Mouse (Mus musculus) intestine, postnatal 0 days (tissue): ENCODE results near the gene Greb1. TPM values are rescaled to one million over a fixed set of nuclear protein-coding genes. Genes with fewer than 3 reads are reported as not detected.

Experiments used
- ATAC-seq: fragments of 200-750 bp; cut with Nextera tagmentation; 2 replicates; pipeline ENCODE4 v1.8.0; 2017; ENCODE audit warnings: mild to moderate bottlenecking, moderate TSS enrichment, moderate library complexity
- H3K27ac ChIP-seq: fragments of 300-500 bp; sonication (generic); 2 replicates; pipeline ENCODE4 v1.5.1; 2014; ENCODE audit warnings: mild to moderate bottlenecking, low read depth, low read length, moderate library complexity
- H3K27me3 ChIP-seq: fragments of 300-500 bp; sonication (generic); replicated peaks from 2 replicates; pipeline ENCODE4 v1.6.1; 2014; ENCODE audit warnings: low read length, mixed read lengths; ENCODE audit not compliant: control insufficient read depth, insufficient read depth
- H3K36me3 ChIP-seq: fragments of 300-500 bp; sonication (generic); 2 replicates; pipeline ENCODE4 v1.6.1; 2014; ENCODE audit warnings: mild to moderate bottlenecking, moderate library complexity; ENCODE audit not compliant: control insufficient read depth, insufficient read depth
- H3K4me1 ChIP-seq: fragments of 300-500 bp; sonication (generic); replicated peaks from 2 replicates; pipeline ENCODE4 v1.6.1; 2014; ENCODE audit warnings: antibody characterized with exemption, low read length, mixed read lengths; ENCODE audit not compliant: control insufficient read depth, insufficient read depth
- H3K4me2 ChIP-seq: fragments of 300-500 bp; sonication (generic); replicated peaks from 2 replicates; pipeline ENCODE4 v1.6.1; 2014; ENCODE audit warnings: low read depth, mild to moderate bottlenecking, moderate library complexity
- H3K4me3 ChIP-seq: fragments of 300-500 bp; sonication (generic); 2 replicates; pipeline ENCODE4 v1.5.1; 2014; ENCODE audit warnings: low read depth, low read length
- H3K9ac ChIP-seq: fragments of 300-500 bp; sonication (generic); 2 replicates; pipeline ENCODE4 v1.6.1; 2014; ENCODE audit warnings: mild to moderate bottlenecking, low read depth, low read length
- H3K9me3 ChIP-seq: fragments of 300-500 bp; sonication (generic); 2 replicates; pipeline ENCODE4 v1.6.1; 2016; ENCODE audit warnings: mixed run types; ENCODE audit not compliant: control insufficient read depth
- CTCF ChIP-seq: sonication (generic); IDR thresholded peaks from 2 replicates; pipeline ENCODE4 v1.5.1; 2016; ENCODE audit warnings: low read depth, mild to moderate bottlenecking, control low read depth, antibody characterized with exemption, moderate library complexity
- whole genome bisulfite sequencing: fragments of 180-500 bp; shearing (Covaris S2); extraction: QIAGEN DNeasy Blood & Tissue Kit; methylation state at CpG from one replicate; pipeline ENCODE4 v1.1.7; 2014; 5-methylcytosine and 5-hydroxymethylcytosine counted together
- polyA plus RNA-seq: library from polyadenylated mRNA; unstranded; fragments of >200 nt; fragmentation: Nextera tagmentation; extraction: Ambion mirVana; gene quantifications from 2 replicates; pipeline ENCODE4 v1.2.1, GENCODE M21; 2015

Gene Greb1
- polyA plus RNA-seq, 1 experiment from 2014 or later: 3.4 TPM

GRCm38 (mm10) chr12:16810525-16811431 lies 10.1 kb upstream of the Greb1 start, which contains the start of gene E2f6:
Gene E2f6 (plus strand): TSS chr12:16810963.
- ATAC-seq: peak; percentile 71
- 7% methylated on average over 79 of the region's 81 CpGs for WGBS
- H3K27me3 ChIP-seq: peaks cover 12% of the 10 kb centered on the region; the same call in 1 of the 2 replicates
- peak within 1 kb of the TSS; percentile 75 for H3K4me3 ChIP-seq
- no peak within 1 kb of the TSS for H3K27ac ChIP-seq
- H3K9me3 ChIP-seq: no peaks in the 10 kb centered on the region
- H3K4me1 ChIP-seq: no peaks in the 10 kb centered on the region
- no peaks in the 10 kb centered on the region for H3K36me3 ChIP-seq
- peak; percentile 15 for TF ChIP-seq CTCF
- peak within 1 kb of the TSS; percentile 95 for H3K4me2 ChIP-seq
- peak within 1 kb of the TSS; percentile 76 for H3K9ac ChIP-seq

GRCm38 (mm10) chr12:16808045-16808444 lies 7.4 kb upstream of the Greb1 start:
- H3K4me1 ChIP-seq: no peaks in the 10 kb centered on the region
- TF ChIP-seq CTCF: peak; percentile 78
- H3K4me3 ChIP-seq: no peak overlapping the region
- no peaks in the 10 kb centered on the region for H3K9me3 ChIP-seq
- H3K4me2 ChIP-seq: no peak overlapping the region
- no peak overlapping the region for H3K27ac ChIP-seq
- no peak overlapping the region for H3K9ac ChIP-seq
- ATAC-seq: no peak
- peaks cover 12% of the 10 kb centered on the region; the same call in 1 of the 2 replicates for H3K27me3 ChIP-seq
- no peaks in the 10 kb centered on the region for H3K36me3 ChIP-seq
- 39% methylated on average over 3 of the region's 3 CpGs for WGBS

- no peaks in the 10 kb centered on the region for H3K4me1 ChIP-seq
- WGBS: 3% methylated on average over 5 of the region's 5 CpGs
- peak; percentile 97 for TF ChIP-seq CTCF
- H3K4me2 ChIP-seq: no peak overlapping the region
- H3K36me3 ChIP-seq: no peaks in the 10 kb centered on the region
- H3K4me3 ChIP-seq: no peak overlapping the region
- peaks cover 12% of the 10 kb centered on the region; the same call in 1 of the 2 replicates for H3K27me3 ChIP-seq
- H3K9me3 ChIP-seq: no peaks in the 10 kb centered on the region
- H3K27ac ChIP-seq: no peak overlapping the region
- no peak overlapping the region for H3K9ac ChIP-seq
- ATAC-seq: 0 out of 2 replicates have a peak, but pooled peaks have one; percentile 42
These were observed 4.8 kb upstream of the Greb1 start for GRCm38 (mm10) chr12:16805511-16805910.

DNA sequence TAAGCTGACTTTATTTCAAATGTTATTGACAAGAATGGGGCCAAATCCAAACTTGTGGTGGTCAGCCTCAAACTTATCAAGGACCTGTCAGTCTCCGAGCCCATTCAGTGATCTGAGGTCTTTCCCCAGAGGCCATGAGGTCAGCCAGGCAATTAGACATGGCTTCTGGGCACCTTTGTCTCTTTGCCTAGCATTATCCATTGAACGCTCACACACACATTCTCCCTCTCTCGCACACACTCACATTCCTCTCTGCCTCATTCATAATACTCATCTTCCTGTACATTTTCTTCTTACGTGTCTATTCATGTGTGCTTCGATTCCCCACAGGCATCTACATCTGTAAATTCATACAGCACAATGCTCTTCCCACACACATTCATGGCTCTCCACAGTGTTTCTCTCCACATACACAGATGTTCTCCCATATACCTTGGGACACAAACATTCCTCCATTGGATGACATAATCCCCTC lies 3.3 kb upstream of the Greb1 start:
- no peaks in the 10 kb centered on the region for H3K36me3 ChIP-seq
- 76% methylated on average over 5 of the region's 5 CpGs for WGBS
- ATAC-seq: no peak
- no peak overlapping the region for H3K9ac ChIP-seq
- H3K4me1 ChIP-seq: no peaks in the 10 kb centered on the region
- no peak overlapping the region for H3K4me3 ChIP-seq
- H3K9me3 ChIP-seq: no peaks in the 10 kb centered on the region
- no peak overlapping the region for H3K4me2 ChIP-seq
- TF ChIP-seq CTCF: no peak
- H3K27me3 ChIP-seq: peaks cover 5% of the 10 kb centered on the region; the same call in 1 of the 2 replicates
- no peak overlapping the region for H3K27ac ChIP-seq

DNA sequence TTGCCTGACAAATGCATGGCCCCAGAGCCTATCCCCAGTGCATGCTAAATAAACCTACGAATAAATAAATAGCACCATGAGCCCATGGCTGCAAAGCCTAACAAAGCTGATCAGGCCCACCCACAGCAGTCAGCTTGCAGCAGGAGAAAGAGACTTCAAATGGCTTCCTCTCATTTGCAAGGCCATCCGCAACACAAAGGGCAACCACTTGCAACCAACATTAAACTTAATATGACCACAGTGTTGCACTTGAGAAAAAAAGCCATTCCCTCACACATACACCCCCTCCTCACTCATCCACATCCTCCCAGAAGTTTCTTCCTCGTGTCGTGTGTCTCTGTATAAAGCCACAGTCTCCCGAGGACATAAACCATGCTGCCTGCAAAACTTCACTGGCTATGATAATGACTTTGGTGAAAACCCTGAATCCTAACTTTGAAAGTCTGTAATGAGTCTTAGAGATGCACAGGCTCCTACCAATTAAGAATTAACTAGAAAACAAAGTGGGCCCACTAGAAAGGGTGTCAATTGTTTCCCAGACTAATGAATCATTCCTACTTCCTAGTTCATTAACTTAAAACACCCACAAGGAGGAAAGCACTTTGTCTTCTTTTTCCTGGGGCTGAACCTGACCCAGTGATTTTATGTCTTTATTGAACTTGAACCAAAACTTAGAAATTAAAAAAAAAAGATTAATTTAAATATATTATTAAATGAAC lies 2.7 kb upstream of the Greb1 start:
- no peak overlapping the region for H3K4me2 ChIP-seq
- no peak overlapping the region for H3K4me3 ChIP-seq
- TF ChIP-seq CTCF: no peak
- H3K36me3 ChIP-seq: no peaks in the 10 kb centered on the region
- H3K9me3 ChIP-seq: no peaks in the 10 kb centered on the region
- 54% methylated on average over 5 of the region's 5 CpGs for WGBS
- no peak overlapping the region for H3K27ac ChIP-seq
- H3K27me3 ChIP-seq: peaks cover 5% of the 10 kb centered on the region; the same call in 1 of the 2 replicates
- ATAC-seq: no peak
- no peak overlapping the region for H3K9ac ChIP-seq
- no peaks in the 10 kb centered on the region for H3K4me1 ChIP-seq

DNA sequence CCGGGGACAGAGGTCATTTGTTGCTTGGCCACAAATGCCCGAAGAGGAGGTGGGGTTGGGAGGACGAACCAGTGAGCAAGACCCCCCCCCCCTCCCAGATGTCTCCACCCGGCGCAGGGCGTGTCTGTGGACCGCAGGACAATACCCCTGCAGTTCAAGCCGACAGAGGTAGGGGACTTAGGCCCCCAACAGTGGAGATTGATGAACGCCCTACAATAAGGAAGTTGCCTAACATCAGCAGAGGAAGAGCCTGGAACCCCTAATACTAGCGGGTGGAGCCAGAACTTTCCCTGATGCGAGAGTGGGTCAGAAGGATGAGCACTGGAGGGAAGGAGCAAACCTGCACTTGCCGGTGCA lies 251 bp upstream of the Greb1 start:
- no peaks in the 10 kb centered on the region for H3K27me3 ChIP-seq
- peak overlapping the region; percentile 54 for H3K4me3 ChIP-seq
- H3K9me3 ChIP-seq: no peaks in the 10 kb centered on the region
- peak; percentile 59 for ATAC-seq
- TF ChIP-seq CTCF: peak; percentile 9; the same call in 1 of the 2 replicates
- WGBS: 0% methylated on average over 12 of the region's 12 CpGs
- no peaks in the 10 kb centered on the region for H3K4me1 ChIP-seq
- no peaks in the 10 kb centered on the region for H3K36me3 ChIP-seq
- H3K9ac ChIP-seq: peak overlapping the region; percentile 59
- H3K27ac ChIP-seq: no peak overlapping the region
- H3K4me2 ChIP-seq: peak overlapping the region; percentile 98
